Mouse (Mus musculus): Measurements from ENCODE around the gene 3110001I22Rik. TPM values are rescaled to one million over a fixed set of nuclear protein-coding genes. Genes with fewer than 3 reads are reported as not detected.

3110001I22Rik gene
- polyA plus RNA-seq, 1 experiment from 2014 or later: 8.2 TPM

Other genes starting within 250 kb of the 3110001I22Rik start
- gene Parn, start 3.8 kb upstream of the 3110001I22Rik start, polyA plus RNA-seq (2016; fragmentation: Nextera tagmentation; extraction: Ambion mirVana): 43.0 and 46.6 TPM in 2 replicates
- 31.3 and 37.4 TPM in 2 replicates for gene Bfar, start 71 bp upstream of the 3110001I22Rik start, polyA plus RNA-seq (2016; fragmentation: Nextera tagmentation; extraction: Ambion mirVana)
- gene Pla2g10, start 59.1 kb downstream of the 3110001I22Rik start, polyA plus RNA-seq (2016; fragmentation: Nextera tagmentation; extraction: Ambion mirVana): 0.15 TPM in 1 of 2 replicates, not detected in the other
- gene Rrn3, start 108.8 kb downstream of the 3110001I22Rik start, polyA plus RNA-seq (2016; fragmentation: Nextera tagmentation; extraction: Ambion mirVana): 89.8 and 92.9 TPM in 2 replicates
- 110 and 144 TPM in 2 replicates for gene Ntan1, start 146.9 kb downstream of the 3110001I22Rik start, polyA plus RNA-seq (2016; fragmentation: Nextera tagmentation; extraction: Ambion mirVana)
- gene Pdxdc1, start 231.2 kb downstream of the 3110001I22Rik start, polyA plus RNA-seq (2016; fragmentation: Nextera tagmentation; extraction: Ambion mirVana): 65.1 and 86.5 TPM in 2 replicates
- 2.4 and 2.8 TPM in 2 replicates for gene Mpv17l, start 231.2 kb downstream of the 3110001I22Rik start, polyA plus RNA-seq (2016; fragmentation: Nextera tagmentation; extraction: Ambion mirVana)

All from limb, embryonic 10.5 days (tissue).